Mouse (Mus musculus): Measurements from ENCODE around the gene Cacna1s. TPM values are rescaled to one million over a fixed set of nuclear protein-coding genes. Genes with fewer than 3 reads are reported as not detected.

The Cacna1s gene
- polyA plus RNA-seq, 1 experiment from 2014 or later, result 0.12 TPM

DNA sequence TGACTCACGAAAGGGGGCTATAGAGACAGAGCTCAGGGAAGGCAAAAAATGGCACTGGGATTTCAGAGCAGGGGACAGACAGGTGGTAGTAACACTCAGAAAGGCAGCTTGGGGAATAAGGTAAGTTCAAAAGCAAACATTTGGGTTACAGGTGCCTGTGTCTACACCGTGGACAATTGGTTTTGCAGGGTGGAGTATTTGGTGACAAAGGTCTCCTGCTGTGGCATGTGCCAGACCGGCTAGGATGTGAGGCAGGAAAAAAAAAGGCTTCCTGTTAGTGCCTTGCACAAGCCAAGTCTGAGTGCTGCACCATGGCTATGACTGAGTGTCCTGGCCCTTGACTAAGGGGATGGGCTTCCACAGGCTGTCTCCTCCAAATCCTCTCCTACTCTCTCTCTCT, 6.0 kb downstream of the Cacna1s start:
- H3K4me2 ChIP-seq, result no peak overlapping the region
- no peak overlapping the region for H3K27ac ChIP-seq
- H3K9me3 ChIP-seq, result no peaks in the 10 kb centered on the region
- H3K27me3 ChIP-seq (replicated peaks), result no peaks in the 10 kb centered on the region
- no peaks in the 10 kb centered on the region for H3K36me3 ChIP-seq (replicated peaks)
- no peak for ATAC-seq (replicated peaks)
- 0 out of 2 replicates have a peak, but pooled peaks cover 4% of the 10 kb centered on the region for H3K4me1 ChIP-seq
- H3K4me3 ChIP-seq, result no peak overlapping the region
- 61% methylated on average over 3 of the region's 3 CpGs for WGBS
- no peak overlapping the region for H3K9ac ChIP-seq

- Histone ChIP-seq H3K27ac (no peak overlapping the region), H3K4me3 (no peak overlapping the region), H3K4me1 (0 out of 2 replicates have a peak, but pooled peaks cover 4% of the 10 kb centered on the region), H3K36me3 (replicated peaks) (no peaks in the 10 kb centered on the region), H3K9me3 (no peaks in the 10 kb centered on the region), H3K9ac (no peak overlapping the region), H3K4me2 (no peak overlapping the region), H3K27me3 (replicated peaks) (no peaks in the 10 kb centered on the region)
- ATAC-seq (replicated peaks), result no peak
- WGBS, result 48% methylated on average over 9 of the region's 9 CpGs
Observed at GRCm38 (mm10) chr1:136061041-136061789, 8.7 kb downstream of the Cacna1s start.

DNA sequence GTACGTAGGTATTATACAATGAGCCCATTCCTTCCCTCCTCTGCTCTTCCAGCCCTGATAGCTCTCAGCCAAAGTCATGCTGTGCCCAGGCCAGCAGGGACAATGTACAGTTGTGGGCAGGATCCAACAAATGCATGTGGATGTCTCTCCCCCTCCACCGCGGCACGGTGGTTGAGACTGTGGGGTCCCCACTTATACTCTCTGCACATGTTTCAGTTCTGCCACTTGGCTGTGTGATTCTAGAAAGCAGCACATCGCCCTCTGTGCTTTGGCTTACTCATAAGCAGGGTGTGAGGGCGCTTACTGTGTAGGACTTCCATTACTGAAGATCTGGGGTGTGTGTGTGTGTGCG, 9.2 kb downstream of the Cacna1s start:
- ATAC-seq (replicated peaks), result 0 out of 2 replicates have a peak, but pooled peaks have one; percentile 20
- Histone ChIP-seq H3K4me2 (no peak overlapping the region), H3K4me1 (0 out of 2 replicates have a peak, but pooled peaks cover 2% of the 10 kb centered on the region), H3K27me3 (replicated peaks) (no peaks in the 10 kb centered on the region), H3K9me3 (no peaks in the 10 kb centered on the region), H3K4me3 (no peak overlapping the region), H3K27ac (no peak overlapping the region), H3K36me3 (replicated peaks) (no peaks in the 10 kb centered on the region), H3K9ac (no peak overlapping the region)
- 75% methylated on average over 7 of the region's 7 CpGs for WGBS

- whole genome bisulfite sequencing, result 77% methylated on average over 5 of the region's 5 CpGs
- ATAC-seq (replicated peaks), result no peak
- Histone ChIP-seq H3K27ac (no peak overlapping the region), H3K27me3 (replicated peaks) (no peaks in the 10 kb centered on the region), H3K9me3 (no peaks in the 10 kb centered on the region), H3K4me3 (no peak overlapping the region), H3K9ac (no peak overlapping the region), H3K4me1 (no peaks in the 10 kb centered on the region), H3K36me3 (replicated peaks) (no peaks in the 10 kb centered on the region), H3K4me2 (no peak overlapping the region)
Observed at GRCm38 (mm10) chr1:136063991-136064390, 11.4 kb downstream of the Cacna1s start.

DNA sequence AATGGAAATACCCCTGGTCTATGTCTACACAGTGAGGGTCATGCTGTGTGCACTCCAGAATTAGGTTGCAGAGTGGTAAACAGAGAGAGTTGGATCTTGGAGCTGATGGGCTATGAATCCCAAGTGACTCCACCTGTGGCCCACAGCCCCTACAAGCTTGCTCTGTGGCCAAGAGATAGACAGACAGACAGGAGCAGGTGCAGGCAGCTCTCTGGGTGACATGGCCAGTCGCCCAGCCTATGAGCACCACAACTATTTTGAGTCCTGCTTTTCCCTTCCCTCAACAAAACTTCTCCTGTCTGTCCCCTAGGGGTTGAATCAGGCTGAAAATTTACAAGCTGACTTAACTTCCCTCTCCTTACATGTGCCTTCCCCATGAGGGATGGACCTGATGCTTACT, 14.1 kb downstream of the Cacna1s start:
- Histone ChIP-seq H3K4me2 (no peak overlapping the region), H3K9me3 (no peaks in the 10 kb centered on the region), H3K36me3 (replicated peaks) (no peaks in the 10 kb centered on the region), H3K4me1 (no peaks in the 10 kb centered on the region), H3K27ac (no peak overlapping the region), H3K27me3 (replicated peaks) (no peaks in the 10 kb centered on the region), H3K9ac (no peak overlapping the region), H3K4me3 (no peak overlapping the region)
- no peak for ATAC-seq (replicated peaks)
- WGBS, result 77% methylated on average over 1 of the region's 1 CpGs

DNA sequence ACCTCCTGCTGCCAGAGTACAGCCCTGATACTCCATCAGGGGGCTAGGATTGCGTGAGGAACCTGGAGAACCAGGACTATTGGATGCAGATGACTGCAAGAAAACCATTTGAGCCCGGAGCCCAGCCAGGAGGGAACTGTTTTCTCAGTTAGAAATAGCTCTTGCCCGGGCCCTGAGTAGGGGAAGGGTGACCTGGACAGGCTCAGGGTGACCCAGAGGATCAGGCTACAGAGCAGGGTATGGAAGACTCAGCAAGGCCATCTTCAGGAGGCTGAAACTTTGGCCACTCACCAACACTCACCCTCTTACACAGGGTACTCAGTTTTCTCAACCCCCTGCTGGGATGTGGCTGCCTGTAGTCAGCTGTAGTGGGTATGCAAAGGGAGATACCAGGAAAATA, 15.0 kb downstream of the Cacna1s start:
- no peak overlapping the region for H3K27ac ChIP-seq
- ATAC-seq (replicated peaks), result no peak
- no peak overlapping the region for H3K4me2 ChIP-seq
- no peak overlapping the region for H3K4me3 ChIP-seq
- H3K36me3 ChIP-seq (replicated peaks), result no peaks in the 10 kb centered on the region
- no peaks in the 10 kb centered on the region for H3K27me3 ChIP-seq (replicated peaks)
- no peaks in the 10 kb centered on the region for H3K9me3 ChIP-seq
- no peaks in the 10 kb centered on the region for H3K4me1 ChIP-seq
- H3K9ac ChIP-seq, result no peak overlapping the region
- WGBS, result 76% methylated on average over 3 of the region's 3 CpGs

DNA sequence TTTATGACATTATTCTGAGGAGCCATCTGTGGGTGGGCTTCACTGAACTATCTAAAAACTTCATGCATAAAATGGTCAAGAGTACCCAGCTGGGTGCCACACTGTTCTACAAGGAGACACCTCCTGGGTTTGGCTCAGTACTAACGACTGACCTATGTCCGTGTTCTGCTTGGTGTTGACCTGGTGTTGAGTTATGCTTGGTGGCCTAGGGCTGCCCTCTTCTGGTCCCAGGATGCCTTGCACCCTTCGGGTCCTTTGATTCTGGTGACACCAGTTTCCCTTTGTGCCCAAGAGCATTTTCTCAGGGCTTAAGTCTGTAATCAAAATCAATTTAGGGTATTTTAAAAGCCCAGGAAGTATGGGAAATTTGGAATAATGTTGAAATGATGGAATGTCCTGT, 23.5 kb downstream of the Cacna1s start:
- H3K27ac ChIP-seq, result no peak overlapping the region
- no peak overlapping the region for H3K9ac ChIP-seq
- ATAC-seq (replicated peaks), result no peak
- H3K9me3 ChIP-seq, result no peaks in the 10 kb centered on the region
- no peaks in the 10 kb centered on the region for H3K27me3 ChIP-seq (replicated peaks)
- no peak overlapping the region for H3K4me3 ChIP-seq
- WGBS, result 13% methylated on average over 3 of the region's 3 CpGs
- no peaks in the 10 kb centered on the region for H3K4me1 ChIP-seq
- H3K4me2 ChIP-seq, result no peak overlapping the region
- H3K36me3 ChIP-seq (replicated peaks), result no peaks in the 10 kb centered on the region

GRCm38 (mm10) chr1:136077656-136078055, 25.1 kb downstream of the Cacna1s start:
- no peak overlapping the region for H3K4me3 ChIP-seq
- no peak for ATAC-seq (replicated peaks)
- H3K4me2 ChIP-seq, result no peak overlapping the region
- H3K27me3 ChIP-seq (replicated peaks), result no peaks in the 10 kb centered on the region
- 65% methylated on average over 4 of the region's 4 CpGs for WGBS
- H3K9me3 ChIP-seq, result 0 out of 2 replicates have a peak, but pooled peaks cover 3% of the 10 kb centered on the region
- H3K9ac ChIP-seq, result no peak overlapping the region
- no peaks in the 10 kb centered on the region for H3K36me3 ChIP-seq (replicated peaks)
- no peaks in the 10 kb centered on the region for H3K4me1 ChIP-seq
- no peak overlapping the region for H3K27ac ChIP-seq

DNA sequence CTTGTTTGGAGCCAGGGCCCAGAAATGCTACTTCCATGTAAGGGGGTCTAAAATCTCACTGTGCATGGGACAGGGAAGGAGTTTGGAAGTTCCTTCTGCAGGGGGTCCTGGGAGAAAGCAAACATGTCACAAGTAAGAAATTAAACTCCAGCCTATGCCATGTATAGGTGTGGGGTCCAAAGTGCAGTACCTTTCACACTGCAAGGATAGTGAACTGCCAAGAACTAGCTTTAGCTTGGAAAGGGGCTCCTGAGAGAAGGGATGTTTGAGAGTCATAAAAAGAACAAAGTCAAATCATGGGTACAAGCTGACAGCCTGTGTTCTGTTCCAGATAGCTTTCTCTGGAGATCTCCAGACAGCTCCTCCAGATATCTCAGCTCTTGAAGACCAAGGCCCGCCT, 28.6 kb downstream of the Cacna1s start:
- Histone ChIP-seq H3K27ac (no peak overlapping the region), H3K9ac (no peak overlapping the region), H3K36me3 (replicated peaks) (no peaks in the 10 kb centered on the region), H3K4me2 (no peak overlapping the region), H3K4me1 (no peaks in the 10 kb centered on the region), H3K9me3 (0 out of 2 replicates have a peak, but pooled peaks cover 3% of the 10 kb centered on the region), H3K4me3 (no peak overlapping the region), H3K27me3 (replicated peaks) (no peaks in the 10 kb centered on the region)
- no peak for ATAC-seq (replicated peaks)
- WGBS, result 87% methylated on average over 1 of the region's 1 CpGs

- H3K27me3 ChIP-seq (replicated peaks), result no peaks in the 10 kb centered on the region
- no peaks in the 10 kb centered on the region for H3K36me3 ChIP-seq (replicated peaks)
- H3K4me1 ChIP-seq, result peaks cover 8% of the 10 kb centered on the region
- 95% methylated on average over 3 of the region's 3 CpGs for WGBS
- H3K9me3 ChIP-seq, result 0 out of 2 replicates have a peak, but pooled peaks cover 3% of the 10 kb centered on the region
- H3K9ac ChIP-seq, result no peak overlapping the region
- H3K4me3 ChIP-seq, result no peak overlapping the region
- ATAC-seq (replicated peaks), result no peak
- no peak overlapping the region for H3K4me2 ChIP-seq
- H3K27ac ChIP-seq, result no peak overlapping the region
Observed at GRCm38 (mm10) chr1:136085988-136086685, 33.6 kb downstream of the Cacna1s start.

GRCm38 (mm10) chr1:136089368-136090165, 37.0 kb downstream of the Cacna1s start:
- Histone ChIP-seq H3K4me3 (no peak overlapping the region), H3K36me3 (replicated peaks) (no peaks in the 10 kb centered on the region), H3K27me3 (replicated peaks) (no peaks in the 10 kb centered on the region), H3K4me2 (no peak overlapping the region), H3K4me1 (peaks cover 8% of the 10 kb centered on the region), H3K9me3 (no peaks in the 10 kb centered on the region), H3K9ac (no peak overlapping the region), H3K27ac (peak overlapping the region; percentile 34)
- 62% methylated on average over 9 of the region's 9 CpGs for WGBS
- no peak for ATAC-seq (replicated peaks)

- WGBS, result 88% methylated on average over 3 of the region's 3 CpGs
- no peak overlapping the region for H3K9ac ChIP-seq
Observed at GRCm38 (mm10) chr1:136093726-136094125, 41.2 kb downstream of the Cacna1s start.

More at GRCm38 (mm10) chr1:136093726-136094125, 41.2 kb downstream of the Cacna1s start:
- Histone ChIP-seq H3K9me3 (no peaks in the 10 kb centered on the region), H3K4me2 (no peak overlapping the region), H3K4me3 (no peak overlapping the region), H3K27ac (no peak overlapping the region), H3K4me1 (peaks cover 8% of the 10 kb centered on the region), H3K36me3 (replicated peaks) (no peaks in the 10 kb centered on the region), H3K27me3 (replicated peaks) (no peaks in the 10 kb centered on the region)
- no peak for ATAC-seq (replicated peaks)

All from midbrain, embryonic 15.5 days (tissue).